Mouse (Mus musculus): ENCODE data around the gene Zbtb37. TPM values are rescaled to one million over a fixed set of nuclear protein-coding genes. Genes with fewer than 3 reads are reported as not detected.
"Not testable (repeated sequence)": the region's sequence is repeated elsewhere in the genome, so short reads cannot be mapped to it uniquely, and the experiment has no call there.

Gene Zbtb37
- polyA plus RNA-seq, 1 experiment from 2014 or later = 7.9 TPM

GRCm38 (mm10) chr1:161030058-161030457, 4.6 kb downstream of the Zbtb37 start:
- Histone ChIP-seq H3K4me1 (peaks cover 18% of the 10 kb centered on the region; the same call in 1 of the 2 replicates), H3K9me3 (no peaks in the 10 kb centered on the region), H3K4me2 (no peak overlapping the region), H3K36me3 (peaks cover 20% of the 10 kb centered on the region), H3K27ac (no peak overlapping the region), H3K27me3 (no peaks in the 10 kb centered on the region), H3K4me3 (no peak overlapping the region), H3K9ac (no peak overlapping the region)
- no peak for ATAC-seq (ENCODE audit: insufficient number of reproducible peaks, low FRiP score, low TSS enrichment, low read depth)
- WGBS = 78% methylated on average over 3 of the region's 3 CpGs

- not testable (repeated sequence) for H3K9me3 ChIP-seq; H3K9ac ChIP-seq; H3K4me3 ChIP-seq; ATAC-seq (ENCODE audit: insufficient number of reproducible peaks, low FRiP score, low TSS enrichment, low read depth); H3K4me2 ChIP-seq; H3K27me3 ChIP-seq; H3K27ac ChIP-seq
- WGBS = 55% methylated on average over 1 of the region's 1 CpGs
- Histone ChIP-seq H3K36me3 (peaks cover 20% of the 10 kb centered on the region), H3K4me1 (peaks cover 21% of the 10 kb centered on the region; the same call in 1 of the 2 replicates)
These were observed 6.2 kb downstream of the Zbtb37 start for GRCm38 (mm10) chr1:161028427-161028826.

- Histone ChIP-seq H3K4me3 (no peak overlapping the region), H3K27ac (no peak overlapping the region), H3K36me3 (peaks cover 18% of the 10 kb centered on the region), H3K9ac (no peak overlapping the region), H3K9me3 (no peaks in the 10 kb centered on the region), H3K27me3 (no peaks in the 10 kb centered on the region), H3K4me2 (no peak overlapping the region), H3K4me1 (peaks cover 14% of the 10 kb centered on the region; the same call in 1 of the 2 replicates)
- WGBS = 69% methylated on average over 2 of the region's 2 CpGs
- ATAC-seq (ENCODE audit: insufficient number of reproducible peaks, low FRiP score, low TSS enrichment, low read depth) = no peak
These were observed 7.5 kb downstream of the Zbtb37 start for GRCm38 (mm10) chr1:161027196-161027595.

GRCm38 (mm10) chr1:161025410-161026210, 9.0 kb downstream of the Zbtb37 start:
- H3K4me2 ChIP-seq = no peak overlapping the region
- H3K9ac ChIP-seq = no peak overlapping the region
- H3K9me3 ChIP-seq = no peaks in the 10 kb centered on the region
- H3K27ac ChIP-seq = peak overlapping the region; percentile 83
- ATAC-seq (ENCODE audit: insufficient number of reproducible peaks, low FRiP score, low TSS enrichment, low read depth) = peak; percentile 85
- no peak overlapping the region for H3K4me3 ChIP-seq
- 40% methylated on average over 5 of the region's 5 CpGs for WGBS
- no peaks in the 10 kb centered on the region for H3K27me3 ChIP-seq
- H3K36me3 ChIP-seq = peaks cover 5% of the 10 kb centered on the region; the same call in 1 of the 2 replicates
- peaks cover 11% of the 10 kb centered on the region; the same call in 1 of the 2 replicates for H3K4me1 ChIP-seq

- peaks cover 8% of the 10 kb centered on the region; the same call in 1 of the 2 replicates for H3K4me1 ChIP-seq
- H3K27me3 ChIP-seq = no peaks in the 10 kb centered on the region
- no peak overlapping the region for H3K27ac ChIP-seq
- WGBS = 93% methylated on average over 14 of the region's 14 CpGs
- H3K9ac ChIP-seq = no peak overlapping the region
- no peaks in the 10 kb centered on the region for H3K9me3 ChIP-seq
- no peak overlapping the region for H3K4me2 ChIP-seq
- peaks cover 24% of the 10 kb centered on the region for H3K36me3 ChIP-seq
- no peak overlapping the region for H3K4me3 ChIP-seq
- no peak for ATAC-seq (ENCODE audit: insufficient number of reproducible peaks, low FRiP score, low TSS enrichment, low read depth)
These were observed 14.6 kb downstream of the Zbtb37 start for GRCm38 (mm10) chr1:161020051-161020450.

- 75% methylated on average over 2 of the region's 2 CpGs for WGBS
- ATAC-seq (ENCODE audit: insufficient number of reproducible peaks, low FRiP score, low TSS enrichment, low read depth) = no peak
- H3K27ac ChIP-seq = no peak overlapping the region
- no peak overlapping the region for H3K4me2 ChIP-seq
- H3K27me3 ChIP-seq = no peaks in the 10 kb centered on the region
- no peaks in the 10 kb centered on the region for H3K9me3 ChIP-seq
- H3K4me3 ChIP-seq = no peak overlapping the region
- H3K36me3 ChIP-seq = peaks cover 31% of the 10 kb centered on the region
- H3K4me1 ChIP-seq = no peaks in the 10 kb centered on the region
- H3K9ac ChIP-seq = no peak overlapping the region
These were observed 18.3 kb downstream of the Zbtb37 start for GRCm38 (mm10) chr1:161016378-161016777.

GRCm38 (mm10) chr1:161010436-161010835, 24.2 kb downstream of the Zbtb37 start:
- WGBS = 37% methylated on average over 4 of the region's 4 CpGs
- Histone ChIP-seq H3K4me3 (no peak overlapping the region), H3K9ac (no peak overlapping the region), H3K36me3 (peaks cover 9% of the 10 kb centered on the region; the same call in 1 of the 2 replicates), H3K4me2 (no peak overlapping the region), H3K4me1 (peaks cover 5% of the 10 kb centered on the region; the same call in 1 of the 2 replicates), H3K27me3 (no peaks in the 10 kb centered on the region), H3K9me3 (no peaks in the 10 kb centered on the region), H3K27ac (no peak overlapping the region)
- no peak for ATAC-seq (ENCODE audit: insufficient number of reproducible peaks, low FRiP score, low TSS enrichment, low read depth)

GRCm38 (mm10) chr1:161008038-161008437, 26.6 kb downstream of the Zbtb37 start:
- Histone ChIP-seq H3K4me1 (peaks cover 5% of the 10 kb centered on the region; the same call in 1 of the 2 replicates), H3K36me3 (peaks cover 12% of the 10 kb centered on the region; the same call in 1 of the 2 replicates), H3K9me3 (no peaks in the 10 kb centered on the region), H3K27me3 (no peaks in the 10 kb centered on the region), H3K4me2 (no peak overlapping the region), H3K27ac (no peak overlapping the region), H3K9ac (no peak overlapping the region), H3K4me3 (no peak overlapping the region)
- 81% methylated on average over 2 of the region's 2 CpGs for WGBS
- no peak for ATAC-seq (ENCODE audit: insufficient number of reproducible peaks, low FRiP score, low TSS enrichment, low read depth)

- Histone ChIP-seq H3K4me3 (no peak overlapping the region), H3K27me3 (no peaks in the 10 kb centered on the region), H3K27ac (no peak overlapping the region), H3K9ac (no peak overlapping the region), H3K4me2 (no peak overlapping the region), H3K4me1 (peaks cover 5% of the 10 kb centered on the region; the same call in 1 of the 2 replicates), H3K36me3 (0 out of 2 replicates have a peak, but pooled peaks cover 10% of the 10 kb centered on the region), H3K9me3 (no peaks in the 10 kb centered on the region)
- ATAC-seq (ENCODE audit: insufficient number of reproducible peaks, low FRiP score, low TSS enrichment, low read depth) = no peak
- WGBS = 86% methylated on average over 5 of the region's 5 CpGs
These were observed 28.2 kb downstream of the Zbtb37 start for GRCm38 (mm10) chr1:161006471-161006870.

- H3K9ac ChIP-seq = no peak overlapping the region
- H3K27ac ChIP-seq = no peak overlapping the region; the same call in 1 of the 2 replicates
- WGBS = 37% methylated on average over 3 of the region's 3 CpGs
- H3K4me3 ChIP-seq = no peak overlapping the region
- H3K9me3 ChIP-seq = no peaks in the 10 kb centered on the region
- no peak overlapping the region for H3K4me2 ChIP-seq
- H3K27me3 ChIP-seq = no peaks in the 10 kb centered on the region
- peaks cover 5% of the 10 kb centered on the region; the same call in 1 of the 2 replicates for H3K4me1 ChIP-seq
- ATAC-seq (ENCODE audit: insufficient number of reproducible peaks, low FRiP score, low TSS enrichment, low read depth) = no peak
- 0 out of 2 replicates have a peak, but pooled peaks cover 10% of the 10 kb centered on the region for H3K36me3 ChIP-seq
These were observed 29.1 kb downstream of the Zbtb37 start for GRCm38 (mm10) chr1:161005526-161005925.

GRCm38 (mm10) chr1:161004942-161005341, 29.7 kb downstream of the Zbtb37 start:
- Histone ChIP-seq H3K36me3 (0 out of 2 replicates have a peak, but pooled peaks cover 10% of the 10 kb centered on the region), H3K9me3 (no peaks in the 10 kb centered on the region), H3K4me3 (no peak overlapping the region), H3K27ac (no peak overlapping the region), H3K4me2 (no peak overlapping the region), H3K9ac (no peak overlapping the region), H3K4me1 (peaks cover 5% of the 10 kb centered on the region; the same call in 1 of the 2 replicates), H3K27me3 (no peaks in the 10 kb centered on the region)
- ATAC-seq (ENCODE audit: insufficient number of reproducible peaks, low FRiP score, low TSS enrichment, low read depth) = no peak
- 63% methylated on average over 4 of the region's 4 CpGs for WGBS

GRCm38 (mm10) chr1:160993851-160994250, 40.8 kb downstream of the Zbtb37 start:
- Histone ChIP-seq H3K4me1 (no peaks in the 10 kb centered on the region), H3K27ac (no peak overlapping the region), H3K4me3 (no peak overlapping the region), H3K9ac (no peak overlapping the region), H3K4me2 (no peak overlapping the region), H3K27me3 (no peaks in the 10 kb centered on the region), H3K9me3 (no peaks in the 10 kb centered on the region), H3K36me3 (no peaks in the 10 kb centered on the region)
- no peak for ATAC-seq (ENCODE audit: insufficient number of reproducible peaks, low FRiP score, low TSS enrichment, low read depth)
- WGBS = 72% methylated on average over 6 of the region's 6 CpGs

Measured in limb, embryonic 15.5 days (tissue).